Mouse (Mus musculus) right cerebral cortex, postnatal 10 days (tissue): ENCODE data around the gene Cyb561a3.

Experiments used
- DNase-seq, 2 experiments: peaks; one replicate each; pipeline ENCODE4 v3.0.0; 2021; ENCODE audit warnings: low spot score in 2 of 2

Cyb561a3 gene

GRCm38 (mm10) chr19:10590301-10590700 lies 13.3 kb downstream of the Cyb561a3 start:
- DNase-seq: no peak

GRCm38 (mm10) chr19:10591659-10592377 lies 14.8 kb downstream of the Cyb561a3 start:
- no peak for DNase-seq

- DNase-seq: no peak
Observed at GRCm38 (mm10) chr19:10598188-10598587, 21.2 kb downstream of the Cyb561a3 start.

GRCm38 (mm10) chr19:10599648-10600047 lies 22.7 kb downstream of the Cyb561a3 start:
- no peak for DNase-seq

- no peak for DNase-seq
Observed at GRCm38 (mm10) chr19:10602247-10602769, 25.3 kb downstream of the Cyb561a3 start.

- DNase-seq: peak; percentile 91 to 93
Observed at GRCm38 (mm10) chr19:10602787-10603186, 25.8 kb downstream of the Cyb561a3 start.

- peak; percentile 38 to 52 for DNase-seq
Observed at GRCm38 (mm10) chr19:10603660-10604523, 26.9 kb downstream of the Cyb561a3 start.

GRCm38 (mm10) chr19:10604534-10604933 lies 27.6 kb downstream of the Cyb561a3 start:
- no peak for DNase-seq

GRCm38 (mm10) chr19:10605293-10605900 lies 28.4 kb downstream of the Cyb561a3 start, which contains the start of the genes Ddb1 and Tkfc:
Gene Ddb1 (plus strand): TSS chr19:10605327.
Gene Tkfc (minus strand): TSS chr19:10605654.
- DNase-seq: peak; percentile 99

- DNase-seq: no peak
Observed at GRCm38 (mm10) chr19:10605901-10606622, 29.1 kb downstream of the Cyb561a3 start.

GRCm38 (mm10) chr19:10608573-10609240 lies 31.7 kb downstream of the Cyb561a3 start:
- DNase-seq: no peak

- DNase-seq: peak; percentile 57 to 58
Observed at GRCm38 (mm10) chr19:10634106-10634871, 57.3 kb downstream of the Cyb561a3 start, which contains the start of gene Vwce. Gene Vwce (plus strand): TSS chr19:10634213.

GRCm38 (mm10) chr19:10634872-10635318 lies 57.9 kb downstream of the Cyb561a3 start:
- DNase-seq: peak; percentile 73 to 77

- no peak for DNase-seq
Observed at GRCm38 (mm10) chr19:10637840-10638239, 60.9 kb downstream of the Cyb561a3 start.

- DNase-seq: no peak
Observed at GRCm38 (mm10) chr19:10640080-10640479, 63.1 kb downstream of the Cyb561a3 start.

GRCm38 (mm10) chr19:10640589-10641378 lies 63.8 kb downstream of the Cyb561a3 start:
- DNase-seq: no peak
